19 mouse cellular contexts compared by ENCODE assay signal in the genomic region with DNA sequence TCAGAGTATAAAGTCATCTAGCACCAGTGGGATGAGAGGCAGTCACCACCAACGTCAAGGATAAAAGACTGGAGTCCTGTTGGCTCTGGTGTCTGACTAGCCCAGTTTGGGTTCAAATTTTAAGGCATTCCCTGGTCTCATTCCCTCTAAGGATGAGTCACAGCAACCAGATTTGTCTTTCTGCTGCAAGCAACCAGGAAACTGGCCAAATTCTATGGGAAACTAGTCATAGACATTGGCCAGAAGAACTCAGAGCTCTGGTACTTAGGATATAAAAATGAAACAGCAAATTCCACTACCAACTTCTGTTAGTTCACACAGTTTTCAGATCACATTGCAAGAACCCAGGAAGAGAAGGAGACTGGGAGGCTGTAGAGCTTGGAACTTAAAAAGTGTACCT.
DNase-seq lines count a peak whose midpoint lies in the region; TF ChIP-seq lines count a peak whose summit lies in the region.
"Had no signal": no experiment of that assay in that cellular context is flagged by ENCODE, and none has a peak within 500 bp of the region (broad histone marks: within the 10 kb centered on the region; RNA-seq: fewer than 3 reads in every experiment).

No protein-coding gene starts in this region.

- TF ChIP-seq POLR2A in myocyte (IDR thresholded peaks at IDR 0.05; ENCODE audit: insufficient read length, low read depth), result no peak

- peak; percentile 30 to 73 for DNase-seq in frontal cortex, adult 2 months (ENCODE audit: extremely low spot score in 1 of 2, low spot score in 1 of 2)
- DNase-seq in frontal cortex, postnatal 14 days (ENCODE audit: low spot score in 2 of 2), result no peak
- peak; percentile 32 for DNase-seq in left cerebral cortex, adult 11 months (ENCODE audit: low spot score)
- DNase-seq in left cerebral cortex, postnatal 4 days, result no peak
- DNase-seq in brain, adult 2 months (ENCODE audit: low read depth, low spot score), result peak; percentile 89
- no peak for DNase-seq in thymus, postnatal 14 days
- no peak for DNase-seq in embryo, embryonic 9.5 days (ENCODE audit: extremely low spot score)
- DNase-seq: B cell, adult 2 months; cerebellum, adult 11 months; cerebellum, postnatal 14 days; embryo, embryonic 11 days; gastrocnemius, postnatal 10 days; lung, postnatal 14 days had no signal

- H3K4me2 ChIP-seq in myocyte (ENCODE audit: low read depth), result peak overlapping the region; percentile 47
- H3K4me2 ChIP-seq: heart, embryonic 12.5 days; hindbrain, embryonic 15.5 days; limb, embryonic 13.5 days; liver, embryonic 15.5 days; neural tube, embryonic 12.5 days had no signal

- no peaks in the 10 kb centered on the region for H3K36me3 ChIP-seq in myocyte (ENCODE audit: control insufficient read depth, insufficient read depth)
- H3K36me3 ChIP-seq: heart, embryonic 12.5 days; hindbrain, embryonic 15.5 days; limb, embryonic 13.5 days; liver, embryonic 15.5 days; neural tube, embryonic 12.5 days had no signal

- intact Hi-C loops in left cerebral cortex, postnatal 4 days (cut with DNase I), result no loop called here

- H3K79me2 ChIP-seq in myocyte (ENCODE audit: control insufficient read depth, insufficient read depth), result no peaks in the 10 kb centered on the region

- H3K27me3 ChIP-seq in myocyte (ENCODE audit: control insufficient read depth, insufficient read depth, insufficient read length), result no peaks in the 10 kb centered on the region
- H3K27me3 ChIP-seq: heart, embryonic 12.5 days; limb, embryonic 13.5 days; liver, embryonic 15.5 days; neural tube, embryonic 12.5 days had no signal

- H3K4me3 ChIP-seq in myocyte, result no peak overlapping the region
- H3K4me3 ChIP-seq: heart, embryonic 12.5 days; hindbrain, embryonic 15.5 days; limb, embryonic 13.5 days; liver, embryonic 15.5 days; neural tube, embryonic 12.5 days had no signal

- no peak overlapping the region for H3ac ChIP-seq in myocyte (ENCODE audit: control insufficient read depth, insufficient read length)

TF ChIP-seq in myocyte, 11 proteins besides CTCF, POLR2A, EP300 and RAD21:
- no peak for TF ChIP-seq SRF (IDR thresholded peaks at IDR 0.05; ENCODE audit: control insufficient read depth, insufficient read length, low read depth)
- no peak for TF ChIP-seq MYOG (IDR thresholded peaks at IDR 0.05; ENCODE audit: control insufficient read depth in 1 of 3, insufficient read depth in 1 of 3, insufficient read length in 2 of 3, low read depth in 2 of 3)
- TF ChIP-seq E2F4 (IDR thresholded peaks at IDR 0.05; ENCODE audit: insufficient read depth), result no peak
- TF ChIP-seq REST (IDR thresholded peaks at IDR 0.05; ENCODE audit: insufficient read depth, insufficient read length), result no peak
- no peak for TF ChIP-seq MAX (IDR thresholded peaks at IDR 0.05; ENCODE audit: low read depth)
- 0 out of 2 replicates have a peak, but pooled peaks have one; percentile 17 for TF ChIP-seq CEBPB (IDR thresholded peaks at IDR 0.05; ENCODE audit: insufficient read depth, poor library complexity, severe bottlenecking)
- TF ChIP-seq TCF3 (IDR thresholded peaks at IDR 0.05; ENCODE audit: insufficient read length, low read depth), result no peak

Comparison
In these comparisons a context has a peak if more than half of its experiments do, and no peak if none do; other contexts are left out.
1. DNase-seq: peak in frontal cortex, adult 2 months (2 of 2), left cerebral cortex, adult 11 months (single experiment) and brain, adult 2 months (single experiment); none in frontal cortex, postnatal 14 days (0 of 2), left cerebral cortex, postnatal 4 days (single experiment), thymus, postnatal 14 days (single experiment) and embryo, embryonic 9.5 days (single experiment).